Mouse (Mus musculus) testis, adult 2 months (tissue): ENCODE results near the gene L3mbtl3.

Experiments used
- CTCF ChIP-seq: fragments of 200-500 bp; IDR thresholded peaks from 2 replicates; pipeline ENCODE4 v1.5.1; 2012; ENCODE audit warnings: low read depth, mild to moderate bottlenecking, inconsistent platforms, low read length, moderate library complexity; ENCODE audit not compliant: control insufficient read depth, insufficient read depth, insufficient replicate concordance
- POLR2A ChIP-seq: fragments of 200-500 bp; IDR thresholded peaks from 2 replicates; pipeline ENCODE4 v1.6.1; 2012; ENCODE audit warnings: low read depth, mild to moderate bottlenecking, inconsistent platforms, low read length, moderate library complexity; ENCODE audit not compliant: control insufficient read depth

- TF ChIP-seq POLR2A (no peak), CTCF (no peak)
Observed at GRCm38 (mm10) chr10:26347614-26348013, 28.2 kb downstream of the L3mbtl3 start.
